8 mouse cellular contexts compared by ENCODE assay signal in genomic region chr13:83730155-83730712, GRCm38 (mm10).
DNase-seq lines count a peak whose midpoint lies in the region; ATAC-seq and TF ChIP-seq lines count a peak whose summit lies in the region.

No protein-coding gene starts in this region.

- TF ChIP-seq POLR2A in lung, adult 2 months (IDR thresholded peaks at IDR 0.05; ENCODE audit: borderline replicate concordance, extremely low read depth, low read depth, low read length): no peak
- no peak for TF ChIP-seq POLR2A in embryonic fibroblast, embryonic 13.5 days (IDR thresholded peaks at IDR 0.05; ENCODE audit: low read depth, low read length)
- TF ChIP-seq POLR2A in limb, embryonic 14.5 days (IDR thresholded peaks at IDR 0.05; ENCODE audit: borderline replicate concordance, extremely low read depth, insufficient read depth, insufficient read length): no peak

- no peak for DNase-seq in lung, adult 2 months
- no peak for DNase-seq in limb, embryonic 14.5 days (ENCODE audit: low spot score)
- no peak for DNase-seq in thymus, postnatal 0 days (ENCODE audit: low spot score)
- DNase-seq in frontal cortex, postnatal 36 days (ENCODE audit: low spot score in 2 of 2): no peak
- no peak for DNase-seq in left cerebral cortex, postnatal 14 days (ENCODE audit: low spot score in 2 of 2)

- peaks cover 19% of the 10 kb centered on the region; the same call in 1 of the 2 replicates for H3K4me1 ChIP-seq in lung, embryonic 15.5 days
- H3K4me1 ChIP-seq in lung, adult 2 months (ENCODE audit: control insufficient read depth, insufficient read depth, low read length): peaks cover 3% of the 10 kb centered on the region; the same call in 1 of the 2 replicates
- H3K4me1 ChIP-seq in embryonic fibroblast, embryonic 13.5 days (ENCODE audit: control insufficient read depth, insufficient read depth, low read length): no peaks in the 10 kb centered on the region; the same call in 1 of the 2 replicates
- peaks cover 2% of the 10 kb centered on the region; the same call in 1 of the 2 replicates for H3K4me1 ChIP-seq in limb, embryonic 14.5 days (ENCODE audit: control insufficient read depth, insufficient read depth, low read length)
- H3K4me1 ChIP-seq in stomach, embryonic 15.5 days: peaks cover 12% of the 10 kb centered on the region; the same call in 1 of the 2 replicates

- H3K36me3 ChIP-seq in lung, embryonic 15.5 days: no peaks in the 10 kb centered on the region
- no peaks in the 10 kb centered on the region for H3K36me3 ChIP-seq in limb, embryonic 14.5 days (ENCODE audit: control insufficient read depth, insufficient read depth, low read length)
- no peaks in the 10 kb centered on the region for H3K36me3 ChIP-seq in stomach, embryonic 15.5 days

- H3K4me2 ChIP-seq in lung, embryonic 15.5 days: peak overlapping the region; percentile 95
- peak overlapping the region; percentile 86 for H3K4me2 ChIP-seq in limb, embryonic 14.5 days (replicated peaks; ENCODE audit: low read depth, low read length, severe bottlenecking)
- peak overlapping the region; percentile 95 for H3K4me2 ChIP-seq in stomach, embryonic 15.5 days

- peak overlapping the region; percentile 47 for H3K9ac ChIP-seq in lung, embryonic 15.5 days
- H3K9ac ChIP-seq in limb, embryonic 14.5 days (ENCODE audit: low read depth, low read length, severe bottlenecking): peak overlapping the region; percentile 67
- H3K9ac ChIP-seq in stomach, embryonic 15.5 days: peak overlapping the region; percentile 32; the same call in 1 of the 2 replicates

- ATAC-seq in lung, embryonic 15.5 days (ENCODE audit: borderline replicate concordance, extremely low read depth, low FRiP score, low TSS enrichment): peak; percentile 43; the same call in 1 of the 2 replicates
- no peak for ATAC-seq in limb, embryonic 14.5 days (ENCODE audit: low FRiP score, low read depth)
- ATAC-seq in stomach, embryonic 15.5 days (ENCODE audit: insufficient read depth, low FRiP score, low read depth): peak; percentile 2; the same call in 1 of the 2 replicates

- peak overlapping the region; percentile 63 for H3K4me3 ChIP-seq in lung, embryonic 15.5 days
- no peak overlapping the region for H3K4me3 ChIP-seq in lung, adult 2 months (replicated peaks; ENCODE audit: extremely low read depth, low read depth, low read length)
- peak overlapping the region; percentile 46 for H3K4me3 ChIP-seq in embryonic fibroblast, embryonic 13.5 days (ENCODE audit: insufficient read depth, low read length)
- H3K4me3 ChIP-seq in limb, embryonic 14.5 days (replicated peaks; ENCODE audit: low read length): peak overlapping the region; percentile 59
- H3K4me3 ChIP-seq in stomach, embryonic 15.5 days (replicated peaks): peak overlapping the region; percentile 52

- intact Hi-C loops in left cerebral cortex, postnatal 14 days (cut with DNase I): loop anchor here (10.0 kb wide), 1 partner anchor 495 kb away; the partner anchor contains the start of gene Tmem161b

- 2% methylated on average over 16 of the region's 16 CpGs for WGBS in lung, embryonic 15.5 days
- 6% methylated on average over 16 of the region's 16 CpGs for WGBS in lung, adult 2 months
- WGBS in limb, embryonic 14.5 days: 3% methylated on average over 15 of the region's 16 CpGs
- WGBS in stomach, embryonic 15.5 days: 3% methylated on average over 15 of the region's 16 CpGs

- H3K27ac ChIP-seq in lung, embryonic 15.5 days: no peak overlapping the region
- no peak overlapping the region for H3K27ac ChIP-seq in embryonic fibroblast, embryonic 13.5 days (ENCODE audit: insufficient read depth, low read length)
- peak overlapping the region; percentile 38; the same call in 1 of the 2 replicates for H3K27ac ChIP-seq in limb, embryonic 14.5 days (replicated peaks; ENCODE audit: low read depth, low read length)
- H3K27ac ChIP-seq in stomach, embryonic 15.5 days: peak overlapping the region; percentile 40; the same call in 1 of the 2 replicates

- H3K27me3 ChIP-seq in lung, embryonic 15.5 days: peaks cover 93% of the 10 kb centered on the region
- peaks cover 92% of the 10 kb centered on the region for H3K27me3 ChIP-seq in limb, embryonic 14.5 days (ENCODE audit: control insufficient read depth, insufficient read depth, low read length)
- peaks cover 71% of the 10 kb centered on the region for H3K27me3 ChIP-seq in stomach, embryonic 15.5 days (replicated peaks)

- no peaks in the 10 kb centered on the region for H3K9me3 ChIP-seq in lung, embryonic 15.5 days
- no peaks in the 10 kb centered on the region for H3K9me3 ChIP-seq in limb, embryonic 14.5 days (ENCODE audit: control insufficient read depth, low read length)
- no peaks in the 10 kb centered on the region for H3K9me3 ChIP-seq in stomach, embryonic 15.5 days

- no peak for TF ChIP-seq CTCF in lung, adult 2 months (IDR thresholded peaks at IDR 0.05; ENCODE audit: insufficient read depth, low read length)
- TF ChIP-seq CTCF in embryonic fibroblast, embryonic 13.5 days (IDR thresholded peaks at IDR 0.05; ENCODE audit: borderline replicate concordance, insufficient read depth, low read length): no peak

Comparison
In these comparisons a context has a peak if more than half of its experiments do, and no peak if none do; other contexts are left out.
1. H3K27ac ChIP-seq: peak in limb, embryonic 14.5 days (single experiment) and stomach, embryonic 15.5 days (single experiment); none in lung, embryonic 15.5 days (single experiment) and embryonic fibroblast, embryonic 13.5 days (single experiment).
2. Peak in every context shown above with its lines, with median percentiles within 50 percentile points of each other: H3K4me2 ChIP-seq and H3K9ac ChIP-seq.